Mouse (Mus musculus): Measurements from ENCODE around the gene Actl10.

Actl10 gene

DNA sequence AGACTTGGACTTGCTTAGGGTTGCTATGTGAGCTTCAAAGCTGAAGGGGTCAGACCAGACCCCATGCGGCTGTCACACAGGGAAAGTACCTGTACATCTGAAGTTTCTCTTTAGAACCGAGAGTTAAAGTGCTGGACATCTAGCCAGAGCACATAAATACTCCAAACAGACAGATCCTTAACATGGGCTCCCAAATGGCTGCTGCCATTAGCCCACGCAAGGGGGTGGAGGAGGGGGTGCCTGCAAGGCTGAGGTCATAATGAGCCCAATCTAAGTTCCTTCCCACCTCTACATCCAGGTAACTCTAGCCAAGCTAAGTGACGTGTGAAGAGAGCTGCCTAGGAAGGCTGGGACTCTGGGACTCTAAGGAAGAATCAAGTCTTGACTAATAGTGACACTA, at the start of gene Actl10:
Gene Actl10 (plus strand): TSS at position 301 of the 400 bp plus-strand sequence.
- CTCF ChIA-PET, result interaction anchor here (1.0 to 5.2 kb wide), 25 partner anchors 8 to 162 kb away, joined by 3 to 27 read pairs (median 6); partner anchors contain the start of genes Pxmp4 (in 1 of the 4) and Zfp341 (in 1 of the 4)
- POLR2A ChIA-PET, result interaction anchor here (0.8 to 28.3 kb wide), 38 partner anchors 8 to 187 kb away, joined by 3 to 479 read pairs (median 6); partner anchors contain the start of genes E2f1 (in 2 of the 4), Pxmp4 (in 2 of the 4), Snta1 (in 2 of the 4) and Zfp341 (in 2 of the 4)

DNA sequence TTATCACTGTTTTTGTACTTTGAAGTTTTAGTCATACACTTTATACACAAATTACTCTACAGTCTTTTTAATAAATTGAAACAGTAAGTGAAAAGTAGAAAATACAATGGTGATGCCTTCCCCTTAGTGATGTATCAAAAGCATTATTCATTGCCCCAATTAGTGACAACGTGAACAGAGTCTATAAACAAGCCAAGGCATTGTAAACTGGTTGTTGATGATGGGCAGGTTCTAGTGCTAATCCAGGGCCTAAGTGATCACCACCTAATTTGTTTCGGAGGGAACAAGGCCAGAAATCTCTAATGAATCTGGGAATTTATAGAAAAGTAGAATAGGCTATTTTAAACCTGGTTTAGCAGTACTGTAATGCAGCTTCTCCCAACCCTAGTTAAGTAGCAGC, 44.5 kb upstream of the Actl10 start:
- ChIA-PET CTCF (interaction anchor here in 2 of 4 experiments (0.5 to 1.6 kb wide), 7 partner anchors 9 to 126 kb away, joined by 3 to 7 read pairs (median 3); no protein-coding TSS in a partner anchor), POLR2A (interaction anchor here in 3 of 4 experiments (0.7 to 3.7 kb wide), 23 partner anchors 8 to 135 kb away, joined by 3 to 30 read pairs (median 6); partner anchors contain the start of genes Cbfa2t2 (in 1 of the 3) and Cdk5rap1 (in 1 of the 3))

DNA sequence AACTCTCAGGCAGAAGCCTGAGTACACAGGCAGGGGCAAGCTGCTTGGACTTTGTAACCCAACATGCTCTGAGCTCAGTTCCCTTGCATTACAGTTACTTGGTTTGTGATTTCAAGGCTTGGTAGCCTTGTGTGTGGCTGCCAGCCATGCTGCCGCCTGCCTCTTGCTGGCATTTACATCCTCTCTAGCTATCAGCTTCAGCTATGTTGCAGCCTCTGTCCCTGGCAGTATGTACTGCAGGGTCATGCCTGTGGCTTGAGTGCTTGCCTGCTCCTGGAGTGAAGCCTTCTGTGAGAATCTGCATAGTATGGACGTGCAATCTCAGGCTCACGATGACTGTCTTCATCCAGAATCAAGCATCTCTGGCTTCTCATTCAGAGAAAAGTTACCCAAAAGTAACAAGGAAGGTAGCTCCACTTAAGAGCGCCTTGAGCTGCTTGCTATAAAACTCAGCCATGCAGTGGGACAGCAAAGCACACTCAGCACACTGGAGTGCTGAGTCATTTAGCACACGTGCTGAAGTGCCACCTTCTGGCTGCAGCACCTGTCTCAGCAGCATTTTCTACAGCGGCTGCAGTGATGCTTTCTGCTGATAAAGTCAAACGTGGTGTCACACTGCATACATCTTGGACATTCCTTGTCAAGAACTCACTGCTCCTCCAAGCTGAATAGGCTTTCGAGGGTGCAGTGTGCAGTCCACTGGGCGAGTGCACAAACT, 43.9 kb upstream of the Actl10 start:
- POLR2A ChIA-PET, result interaction anchor here in 3 of 4 experiments (0.6 to 3.7 kb wide), 25 partner anchors 9 to 135 kb away, joined by 3 to 30 read pairs (median 6); partner anchors contain the start of genes Cbfa2t2 (in 1 of the 3) and Cdk5rap1 (in 1 of the 3)

DNA sequence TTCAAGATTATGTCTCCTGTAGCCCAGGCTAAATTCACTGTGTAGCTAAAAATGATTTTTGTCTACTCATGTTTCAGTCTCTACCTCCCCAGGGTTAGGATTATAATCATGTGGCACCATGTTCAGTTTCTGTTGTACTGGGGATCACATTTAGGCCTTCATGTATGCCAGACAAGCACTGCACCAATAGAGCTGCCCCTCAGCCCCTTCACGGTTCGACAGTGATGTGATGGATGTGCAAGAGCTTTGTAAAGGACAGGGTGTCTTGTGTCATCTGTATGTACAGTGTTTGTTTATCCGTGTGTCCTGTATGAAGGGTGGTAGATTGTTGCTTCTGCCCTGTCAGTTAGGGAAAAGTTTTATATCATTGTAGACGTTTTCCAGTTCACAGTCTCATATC, 43.1 kb upstream of the Actl10 start:
- ChIA-PET CTCF (interaction anchor here in 2 of 4 experiments (0.5 to 1.6 kb wide), 3 partner anchors 15 to 205 kb away, joined by 4 to 7 read pairs (median 7); no protein-coding TSS in a partner anchor), POLR2A (interaction anchor here in 2 of 4 experiments (0.9 to 3.7 kb wide), 15 partner anchors 8 to 81 kb away, joined by 3 to 30 read pairs (median 8); partner anchors contain the start of gene Cbfa2t2 (in 1 of the 2))

More for the DNA sequence above, 43.9 kb upstream of the Actl10 start:
- CTCF ChIA-PET, result interaction anchor here in 3 of 4 experiments (0.5 to 1.6 kb wide), 7 partner anchors 9 to 206 kb away, joined by 3 to 7 read pairs (median 3); no protein-coding TSS in a partner anchor

DNA sequence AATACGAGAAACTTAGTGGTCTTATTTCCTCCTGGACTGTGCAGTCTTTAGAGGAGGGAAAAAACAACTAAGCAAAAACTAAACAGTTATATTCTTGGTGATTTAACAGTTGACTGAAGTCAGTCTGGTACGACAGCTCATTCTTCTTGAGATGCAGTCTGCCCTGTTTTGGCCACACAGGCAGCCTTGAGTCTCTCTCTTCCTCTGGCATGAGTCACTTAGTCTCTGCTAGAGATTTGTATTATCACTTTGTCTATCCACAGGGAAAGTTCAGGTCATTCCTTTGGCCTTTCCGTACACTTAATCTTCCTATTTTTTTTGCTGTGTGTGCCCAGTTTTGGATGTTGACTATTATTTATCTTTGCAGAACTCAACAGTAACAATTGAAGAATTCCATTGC, 41.4 kb upstream of the Actl10 start:
- ChIA-PET CTCF (no interaction called here), POLR2A (interaction anchor here in 1 of 4 experiments (0.7 to 3.6 kb wide), 11 partner anchors 9 to 83 kb away, joined by 3 to 19 read pairs (median 3); partner anchors contain the start of gene Actl10)

DNA sequence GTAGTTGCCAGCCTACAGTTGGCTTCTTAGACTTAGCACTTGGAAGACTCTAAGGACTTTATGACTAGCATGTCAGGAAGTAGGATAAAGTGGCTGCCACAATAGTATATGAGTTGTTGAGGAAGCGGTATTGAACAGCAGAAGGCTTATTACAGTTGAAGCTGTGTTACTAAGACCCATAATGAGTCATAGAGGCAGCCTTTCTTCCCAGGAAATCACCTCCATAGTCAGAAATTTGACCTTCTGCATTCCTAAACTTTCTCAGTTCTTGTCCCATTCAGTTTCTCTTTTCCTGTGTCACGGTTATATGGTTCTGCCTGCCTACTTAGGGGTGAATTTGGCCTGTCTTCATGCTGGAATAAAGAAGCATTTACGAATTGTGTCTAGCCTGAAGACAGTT, 34.6 kb upstream of the Actl10 start:
- ChIA-PET POLR2A (interaction anchor here in 2 of 4 experiments (0.9 to 3.5 kb wide), 11 partner anchors 10 to 95 kb away, joined by 3 to 16 read pairs (median 3); no protein-coding TSS in a partner anchor), CTCF (interaction anchor here in 1 of 4 experiments (1.2 kb wide), 1 partner anchor 24 kb away, joined by 4 read pairs; no protein-coding TSS in a partner anchor)

DNA sequence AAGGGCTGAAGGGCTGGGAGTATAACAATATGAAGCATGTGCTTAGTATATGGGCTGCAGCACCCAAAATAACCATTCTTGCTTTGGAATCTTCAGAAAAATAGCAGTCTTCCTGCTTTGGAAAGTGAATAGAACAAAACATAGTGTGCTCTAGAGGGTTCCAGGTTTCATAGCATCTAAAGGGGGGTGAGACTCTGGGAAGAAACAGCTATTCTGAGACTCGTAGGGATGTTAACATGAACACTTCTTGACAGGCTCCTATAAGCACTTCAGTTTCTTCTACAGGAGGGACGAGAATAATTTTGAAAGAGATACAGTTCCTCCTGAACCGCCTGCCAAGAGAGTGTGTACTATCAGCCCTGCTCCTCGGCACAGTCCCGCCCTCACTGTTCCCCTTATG, 34.2 kb upstream of the Actl10 start:
- POLR2A ChIA-PET, result interaction anchor here in 2 of 4 experiments (0.6 to 3.5 kb wide), 12 partner anchors 10 to 118 kb away, joined by 3 to 16 read pairs (median 3); no protein-coding TSS in a partner anchor
- CTCF ChIA-PET, result interaction anchor here in 1 of 4 experiments (1.2 kb wide), 1 partner anchor 24 kb away, joined by 4 read pairs; no protein-coding TSS in a partner anchor

DNA sequence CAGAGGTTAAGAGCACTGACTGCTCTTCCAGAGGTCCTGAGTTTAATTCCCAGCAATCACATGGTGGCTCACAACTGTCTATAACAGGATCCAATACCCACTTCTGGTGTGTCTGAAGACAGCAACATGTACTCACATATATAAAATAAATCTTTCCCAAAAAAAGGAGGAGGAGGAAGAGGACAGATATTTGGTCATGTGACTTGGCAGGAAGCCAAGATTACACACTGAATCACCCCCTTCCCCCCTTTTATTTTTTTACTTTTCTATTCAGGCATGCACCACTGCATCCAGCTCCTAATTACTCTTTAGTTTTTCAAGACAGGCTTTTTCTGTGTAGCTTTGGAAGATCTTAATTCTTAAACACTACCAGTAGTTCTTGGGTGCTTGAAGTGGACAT, 30.1 kb upstream of the Actl10 start:
- ChIA-PET CTCF (interaction anchor here in 1 of 4 experiments (0.6 kb wide), 1 partner anchor 953 kb away, joined by 3 read pairs; no protein-coding TSS in a partner anchor), POLR2A (interaction anchor here in 1 of 4 experiments (0.9 to 5.0 kb wide), 3 partner anchors 18 to 22 kb away, joined by 3 to 24 read pairs (median 5); no protein-coding TSS in a partner anchor)

DNA sequence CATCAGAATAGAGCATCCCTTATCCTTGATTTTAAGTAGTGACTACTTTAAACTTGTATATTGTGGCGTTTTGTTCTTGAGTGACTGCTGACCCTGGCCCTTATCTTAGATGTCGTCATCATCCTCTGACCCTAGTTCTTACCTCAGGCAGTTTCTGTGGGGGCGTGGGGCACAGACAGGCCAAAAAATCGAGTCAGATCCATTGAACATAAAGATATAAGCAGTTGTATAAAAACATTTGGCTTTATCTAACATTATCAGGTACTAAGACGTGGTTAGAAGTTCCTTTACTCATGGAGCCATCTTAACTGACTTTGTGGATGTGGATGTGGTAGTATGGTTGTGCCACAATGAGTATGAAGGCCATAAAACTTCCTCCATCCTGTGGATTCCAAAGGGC, 29.2 kb upstream of the Actl10 start:
- ChIA-PET POLR2A (interaction anchor here in 2 of 4 experiments (0.6 to 5.0 kb wide), 3 partner anchors 10 to 45 kb away, joined by 3 to 24 read pairs (median 7); no protein-coding TSS in a partner anchor), CTCF (interaction anchor here in 1 of 4 experiments (0.5 kb wide), 1 partner anchor 1173 kb away, joined by 4 read pairs; no protein-coding TSS in a partner anchor)

DNA sequence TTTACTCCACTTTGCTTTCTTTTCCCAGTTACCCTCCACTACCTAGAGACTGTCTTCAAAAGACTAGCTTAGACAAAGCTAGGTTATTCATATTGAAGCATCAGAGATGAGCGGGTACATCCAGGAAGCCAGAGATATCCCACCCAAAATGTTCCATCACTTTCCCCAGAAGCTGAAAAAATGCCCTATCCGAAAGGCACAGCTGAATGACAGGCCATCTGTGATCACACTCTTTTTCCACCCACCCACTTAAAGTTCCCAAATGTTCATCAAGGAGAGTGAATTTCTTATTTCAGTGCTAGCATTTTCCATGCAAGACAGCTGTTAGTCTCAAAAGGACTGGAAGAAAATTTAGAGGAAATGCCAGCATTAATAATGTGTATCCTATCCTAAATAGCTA, 26.3 kb upstream of the Actl10 start:
- CTCF ChIA-PET, result interaction anchor here in 2 of 4 experiments (0.5 to 1.1 kb wide), 2 partner anchors 40 to 126 kb away, joined by 3 to 4 read pairs; no protein-coding TSS in a partner anchor
- POLR2A ChIA-PET, result interaction anchor here in 2 of 4 experiments (0.8 to 5.0 kb wide), 7 partner anchors 10 to 103 kb away, joined by 3 to 24 read pairs (median 8); no protein-coding TSS in a partner anchor

DNA sequence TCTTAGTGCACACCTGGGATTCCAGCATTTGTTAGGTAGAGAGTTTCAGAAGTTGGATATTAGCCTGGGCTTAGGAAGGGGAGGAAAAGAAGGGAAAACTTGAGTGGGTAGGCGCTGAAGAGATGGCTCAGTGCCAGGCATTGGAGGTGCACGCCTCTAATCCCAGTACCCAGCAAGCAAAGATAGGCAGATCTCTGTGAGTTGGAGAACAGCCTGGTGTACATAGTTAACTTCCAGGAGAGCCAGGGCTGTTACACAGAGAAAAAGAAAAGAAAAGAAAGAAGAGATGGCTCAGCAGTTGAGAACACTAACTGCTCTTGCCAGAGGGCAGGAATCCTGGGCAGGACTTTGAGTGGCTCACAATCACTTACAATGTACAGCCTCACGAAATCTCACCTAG, 25.0 kb upstream of the Actl10 start:
- ChIA-PET CTCF (no interaction called here), POLR2A (interaction anchor here in 1 of 4 experiments (5.0 kb wide), 1 partner anchor 13 kb away, joined by 24 read pairs; no protein-coding TSS in a partner anchor)

DNA sequence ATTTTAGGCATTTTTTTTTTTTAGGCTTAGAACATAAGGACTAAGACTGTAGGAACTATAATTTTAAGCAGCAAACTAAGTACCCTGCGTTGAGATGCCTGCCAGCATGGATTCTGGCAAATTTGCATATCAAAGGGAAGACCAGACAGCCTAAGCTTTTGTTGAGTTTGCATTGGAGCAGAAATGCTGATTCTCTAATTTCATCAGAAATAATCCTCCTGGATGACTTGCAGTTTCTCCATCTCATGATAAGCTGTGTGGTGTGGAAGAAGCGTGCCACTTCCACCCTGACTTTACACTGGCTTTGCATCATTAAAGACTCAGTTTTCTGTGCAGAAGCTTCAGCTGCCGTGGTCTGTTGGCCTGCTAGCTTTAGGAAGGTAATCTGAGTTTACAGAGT, 18.7 kb upstream of the Actl10 start:
- ChIA-PET POLR2A (interaction anchor here (0.6 to 28.3 kb wide), 26 partner anchors 8 to 1401 kb away, joined by 3 to 479 read pairs (median 3); partner anchors contain the start of genes 1700003F12Rik (in 1 of the 4), Actl10 (in 1 of the 4), E2f1 (in 1 of the 4) and Necab3 (in 1 of the 4)), CTCF (interaction anchor here (0.6 to 1.7 kb wide), 11 partner anchors 9 to 1530 kb away, joined by 3 to 24 read pairs (median 3); no protein-coding TSS in a partner anchor)

DNA sequence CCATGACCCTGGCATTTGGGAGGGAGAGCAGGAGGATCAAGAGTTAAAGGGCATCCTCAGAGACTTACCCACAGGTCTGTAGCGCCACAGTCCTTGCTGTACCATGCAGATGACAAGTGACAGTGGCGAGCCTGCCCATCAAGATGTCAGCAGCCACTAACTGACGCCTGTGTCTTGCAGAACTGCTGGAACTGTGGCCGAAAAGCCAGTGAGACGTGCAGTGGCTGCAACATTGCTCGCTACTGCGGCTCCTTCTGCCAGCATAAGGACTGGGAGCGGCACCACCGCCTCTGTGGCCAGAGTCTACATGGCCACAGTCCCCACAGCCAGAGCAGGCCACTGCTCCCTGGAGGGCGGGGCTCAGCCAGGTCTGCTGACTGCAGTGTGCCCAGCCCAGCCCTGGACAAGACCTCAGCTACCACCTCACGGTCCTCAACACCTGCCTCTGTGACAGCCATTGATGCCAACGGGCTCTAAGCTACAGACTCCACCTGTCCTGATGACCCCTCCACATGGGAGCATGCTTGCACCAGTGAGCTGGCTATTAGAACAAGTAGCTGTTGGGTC, 16.8 kb upstream of the Actl10 start:
- POLR2A ChIA-PET, result interaction anchor here in 2 of 4 experiments (0.5 to 28.3 kb wide), 12 partner anchors 11 to 109 kb away, joined by 3 to 479 read pairs (median 4); partner anchors contain the start of genes 1700003F12Rik (in 1 of the 2), Actl10 (in 1 of the 2), E2f1 (in 1 of the 2) and Necab3 (in 1 of the 2)
- CTCF ChIA-PET, result interaction anchor here in 2 of 4 experiments (0.7 to 1.1 kb wide), 4 partner anchors 9 to 109 kb away, joined by 3 read pairs; no protein-coding TSS in a partner anchor

DNA sequence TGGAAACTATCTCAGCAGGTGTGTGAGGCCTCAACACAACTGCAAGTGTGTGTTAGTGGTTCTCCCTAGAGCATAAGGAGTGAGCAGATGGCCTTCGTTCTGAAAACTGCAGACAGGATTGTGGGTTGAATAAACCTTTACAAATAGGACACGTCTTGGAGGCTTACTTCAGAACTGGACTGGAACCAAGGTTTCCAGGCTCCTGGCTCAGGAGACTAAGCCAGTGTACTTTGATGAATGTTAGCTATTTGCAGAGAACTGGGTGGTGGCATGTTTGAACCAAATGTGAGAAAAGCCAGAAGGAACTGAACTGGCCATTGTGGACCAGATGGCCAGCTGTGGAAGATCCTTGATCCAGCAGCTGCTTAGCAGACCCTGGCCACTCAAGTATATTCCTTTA, 13.3 kb upstream of the Actl10 start:
- ChIA-PET POLR2A (interaction anchor here in 2 of 4 experiments (0.5 to 28.3 kb wide), 13 partner anchors 3 to 113 kb away, joined by 3 to 479 read pairs (median 8); partner anchors contain the start of genes Actl10 (in 2 of the 2), 1700003F12Rik (in 1 of the 2), 4930519P11Rik (in 1 of the 2) and E2f1 (in 1 of the 2)), CTCF (interaction anchor here in 3 of 4 experiments (0.5 to 1.8 kb wide), 7 partner anchors 14 to 879 kb away, joined by 3 to 7 read pairs (median 4); no protein-coding TSS in a partner anchor)

DNA sequence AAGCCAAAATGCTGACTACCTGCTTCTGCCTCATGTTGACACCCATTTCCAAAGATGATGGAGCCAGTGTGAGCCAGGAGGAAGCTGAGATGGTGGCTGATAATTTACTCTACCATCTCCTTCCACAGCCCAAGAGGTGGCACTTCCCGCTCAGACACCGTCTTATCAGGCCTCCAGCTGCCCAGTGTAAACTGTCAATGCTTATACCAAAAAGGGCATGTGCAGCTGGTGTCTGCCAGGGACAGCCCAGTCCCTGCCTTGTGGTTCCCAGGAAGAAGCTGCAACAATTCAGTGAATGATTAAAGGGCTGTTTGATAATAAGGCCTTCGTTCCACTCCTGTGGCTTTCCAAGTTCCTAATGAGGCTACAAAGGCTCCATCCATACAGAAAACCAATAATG, 12.9 kb upstream of the Actl10 start:
- CTCF ChIA-PET, result interaction anchor here in 3 of 4 experiments (0.5 to 2.4 kb wide), 10 partner anchors 10 to 127 kb away, joined by 3 to 9 read pairs (median 5); no protein-coding TSS in a partner anchor

DNA sequence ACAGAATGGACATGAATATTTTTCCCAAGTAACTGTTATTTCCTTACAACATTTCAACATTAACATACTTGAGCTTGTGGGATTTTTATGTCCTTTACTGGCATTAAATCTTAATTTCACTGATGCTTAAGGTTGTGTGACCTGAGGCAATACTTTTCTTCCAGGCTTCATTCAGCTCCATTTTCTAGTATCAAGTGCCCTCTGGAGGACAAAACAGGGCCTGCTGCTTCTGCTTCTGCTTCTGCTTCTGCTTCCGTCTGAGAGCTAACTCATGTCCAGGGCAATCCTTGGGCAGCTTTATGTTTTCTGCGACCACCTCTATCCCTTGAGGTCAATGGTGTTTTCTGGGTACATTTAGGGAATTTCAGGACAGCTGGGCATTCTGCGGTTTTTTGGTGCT, 11.9 kb upstream of the Actl10 start:
- POLR2A ChIA-PET, result interaction anchor here (0.5 to 28.3 kb wide), 32 partner anchors 4 to 593 kb away, joined by 3 to 479 read pairs (median 4); partner anchors contain the start of genes Actl10 (in 3 of the 4), 1700003F12Rik (in 1 of the 4), E2f1 (in 1 of the 4) and Necab3 (in 1 of the 4)
- CTCF ChIA-PET, result interaction anchor here (0.6 to 3.3 kb wide), 30 partner anchors 10 to 174 kb away, joined by 3 to 25 read pairs (median 4); partner anchors contain the start of genes Actl10 (in 2 of the 4), Pxmp4 (in 1 of the 4) and Snta1 (in 1 of the 4)

More for the DNA sequence above, 12.9 kb upstream of the Actl10 start:
- POLR2A ChIA-PET, result interaction anchor here in 3 of 4 experiments (1.1 to 28.3 kb wide), 13 partner anchors 3 to 177 kb away, joined by 3 to 479 read pairs (median 10); partner anchors contain the start of genes Actl10 (in 3 of the 3), 1700003F12Rik (in 1 of the 3), E2f1 (in 1 of the 3) and Necab3 (in 1 of the 3)

Measured in embryonic stem cell, embryonic (primary cell).